Mouse (Mus musculus): ENCODE measurements around the gene Prrg4. TPM values are rescaled to one million over a fixed set of nuclear protein-coding genes. Genes with fewer than 3 reads are reported as not detected.

Prrg4 gene
- polyA plus RNA-seq, 1 experiment from 2014 or later, result 3.9 TPM

- TF ChIP-seq CTCF (IDR thresholded peaks at IDR 0.05; ENCODE audit: low read depth), result no peak
- Histone ChIP-seq H3K4me2 (peak within 1 kb of the TSS; percentile 66), H3K4me3 (ENCODE audit: low read depth, low read length) (peak within 1 kb of the TSS; percentile 89), H3K9me3 (ENCODE audit: low read depth, low read length) (no peaks in the 10 kb centered on the region), H3K36me3 (ENCODE audit: insufficient read depth) (no peaks in the 10 kb centered on the region), H3K27ac (ENCODE audit: low read depth) (peak within 1 kb of the TSS; percentile 99), H3K27me3 (ENCODE audit: insufficient read depth, low read length) (no peaks in the 10 kb centered on the region), H3K4me1 (ENCODE audit: insufficient read depth) (no peaks in the 10 kb centered on the region), H3K9ac (peak within 1 kb of the TSS; percentile 99)
- WGBS, result 0% methylated on average over 35 of the region's 50 CpGs
- ATAC-seq (ENCODE audit: insufficient read depth) (peak; percentile 72), DNase-seq (no peak)
These were observed 33.3 kb downstream of the Prrg4 start, which contains the start of gene Qser1 for GRCm38 (mm10) chr2:104816371-104816827. Gene Qser1 (minus strand): TSS chr2:104816760.

- 0% methylated on average over 33 of the region's 33 CpGs for WGBS
- H3K9me3 ChIP-seq (ENCODE audit: low read depth, low read length), result no peaks in the 10 kb centered on the region
- H3K4me2 ChIP-seq, result peak overlapping the region; percentile 66
- ATAC-seq (ENCODE audit: insufficient read depth) (peak; percentile 45), DNase-seq (peak; percentile 78)
- peak overlapping the region; percentile 99 for H3K27ac ChIP-seq (ENCODE audit: low read depth)
- H3K36me3 ChIP-seq (ENCODE audit: insufficient read depth), result no peaks in the 10 kb centered on the region
- peak overlapping the region; percentile 99 for H3K9ac ChIP-seq
- no peaks in the 10 kb centered on the region for H3K4me1 ChIP-seq (ENCODE audit: insufficient read depth)
- TF ChIP-seq CTCF (IDR thresholded peaks at IDR 0.05; ENCODE audit: low read depth), result no peak
- peak overlapping the region; percentile 89 for H3K4me3 ChIP-seq (ENCODE audit: low read depth, low read length)
- no peaks in the 10 kb centered on the region for H3K27me3 ChIP-seq (ENCODE audit: insufficient read depth, low read length)
These were observed 33.9 kb downstream of the Prrg4 start for GRCm38 (mm10) chr2:104815561-104816370.

GRCm38 (mm10) chr2:104814181-104814951 is 35.3 kb downstream of the Prrg4 start:
- Histone ChIP-seq H3K4me3 (ENCODE audit: low read depth, low read length) (peak overlapping the region; percentile 1; the same call in 1 of the 2 replicates), H3K4me2 (peak overlapping the region; percentile 36), H3K36me3 (ENCODE audit: insufficient read depth) (no peaks in the 10 kb centered on the region), H3K9ac (no peak overlapping the region), H3K9me3 (ENCODE audit: low read depth, low read length) (no peaks in the 10 kb centered on the region), H3K4me1 (ENCODE audit: insufficient read depth) (no peaks in the 10 kb centered on the region), H3K27me3 (ENCODE audit: insufficient read depth, low read length) (no peaks in the 10 kb centered on the region), H3K27ac (ENCODE audit: low read depth) (no peak overlapping the region)
- ATAC-seq (ENCODE audit: insufficient read depth) (no peak), DNase-seq (no peak)
- no peak for TF ChIP-seq CTCF (IDR thresholded peaks at IDR 0.05; ENCODE audit: low read depth)
- WGBS, result 55% methylated on average over 5 of the region's 5 CpGs

- Histone ChIP-seq H3K4me3 (ENCODE audit: low read depth, low read length) (no peak overlapping the region), H3K27me3 (ENCODE audit: insufficient read depth, low read length) (no peaks in the 10 kb centered on the region), H3K9me3 (ENCODE audit: low read depth, low read length) (no peaks in the 10 kb centered on the region), H3K27ac (ENCODE audit: low read depth) (no peak overlapping the region), H3K4me2 (no peak overlapping the region), H3K4me1 (ENCODE audit: insufficient read depth) (no peaks in the 10 kb centered on the region), H3K36me3 (ENCODE audit: insufficient read depth) (no peaks in the 10 kb centered on the region), H3K9ac (no peak overlapping the region)
- DNase-seq (no peak), ATAC-seq (ENCODE audit: insufficient read depth) (no peak)
- no peak for TF ChIP-seq CTCF (IDR thresholded peaks at IDR 0.05; ENCODE audit: low read depth)
- WGBS, result 78% methylated on average over 1 of the region's 1 CpGs
These were observed 44.2 kb downstream of the Prrg4 start for GRCm38 (mm10) chr2:104805435-104805834.

Other genes with a start within 250 kb of the Prrg4 start
- 36.5 and 39.8 TPM in 2 replicates for gene Tcp11l1, start 137.7 kb downstream of the Prrg4 start, polyA plus RNA-seq (2014; fragmentation: Nextera tagmentation; extraction: Ambion mirVana)
- not detected in 2 replicates for gene Pin1rt1, start 133.5 kb downstream of the Prrg4 start, polyA plus RNA-seq (2014; fragmentation: Nextera tagmentation; extraction: Ambion mirVana)
- 7.6 and 8.1 TPM in 2 replicates for gene Depdc7, start 107.0 kb downstream of the Prrg4 start, polyA plus RNA-seq (2014; fragmentation: Nextera tagmentation; extraction: Ambion mirVana)
- gene Qser1, start 33.1 kb downstream of the Prrg4 start, polyA plus RNA-seq (2014; fragmentation: Nextera tagmentation; extraction: Ambion mirVana), result 18.0 and 18.6 TPM in 2 replicates
- 5.7 and 5.8 TPM in 2 replicates for gene Ccdc73, start 17.9 kb upstream of the Prrg4 start, polyA plus RNA-seq (2014; fragmentation: Nextera tagmentation; extraction: Ambion mirVana)
- gene Eif3m, start 167.2 kb upstream of the Prrg4 start, polyA plus RNA-seq (2014; fragmentation: Nextera tagmentation; extraction: Ambion mirVana), result 321 and 324 TPM in 2 replicates
- not detected in 2 replicates for gene Gm11060, start 242.1 kb upstream of the Prrg4 start, polyA plus RNA-seq (2014; fragmentation: Nextera tagmentation; extraction: Ambion mirVana)

Data from lung, embryonic 14.5 days (tissue).